Mouse (Mus musculus): ENCODE data around the gene Ing2.

GRCm38 (mm10) chr8:47706746-47707145 is 31.4 kb upstream of the Ing2 start:
- no peak for TF ChIP-seq CTCF (IDR thresholded peaks at IDR 0.05)
- TF ChIP-seq EP300 (IDR thresholded peaks at IDR 0.05): no peak

All from lung, postnatal 0 days (tissue).